Mouse (Mus musculus): Measurements from ENCODE around the gene Nrxn3. TPM values are rescaled to one million over a fixed set of nuclear protein-coding genes. Genes with fewer than 3 reads are reported as not detected.

Nrxn3 gene
- 0.09 TPM in 1 of 2 replicates, not detected in the other for polyA plus RNA-seq (2012; ENCODE audit: insufficient read depth, low replicate concordance)

DNA sequence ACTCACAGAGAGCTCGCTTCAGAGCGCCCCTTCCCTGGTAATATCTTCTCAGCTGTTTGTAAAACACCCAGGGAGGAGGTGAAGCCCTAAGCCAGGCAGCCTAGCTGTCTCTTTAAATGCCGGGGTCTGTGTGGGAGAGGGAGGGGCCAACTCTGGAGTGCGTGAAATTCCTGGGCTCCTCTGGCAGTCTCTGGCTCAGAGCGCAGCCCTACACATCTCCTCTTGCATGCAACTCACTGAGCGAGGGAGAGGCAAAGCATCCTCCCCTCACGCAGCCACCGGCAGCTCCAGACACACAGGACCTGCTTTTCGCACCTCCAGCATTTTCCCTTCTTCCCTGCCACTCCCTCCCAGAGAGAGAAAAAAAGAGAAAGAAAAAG is at the start of gene Nrxn3:
Nrxn3 (plus strand) TSS at position 186 of the 380 bp plus-strand sequence.
- Histone ChIP-seq H3K9me3 (peaks cover 15% of the 10 kb centered on the region), H3K4me1 (no peaks in the 10 kb centered on the region), H3K36me3 (replicated peaks; ENCODE audit: low read length) (no peaks in the 10 kb centered on the region), H3K4me3 (replicated peaks) (peak within 1 kb of the TSS; percentile 30), H3K27me3 (replicated peaks) (no peaks in the 10 kb centered on the region)
- TF ChIP-seq FLI1 (IDR thresholded peaks at IDR 0.05; ENCODE audit: low read length), result no peak
- TF ChIP-seq GATA1 (IDR thresholded peaks at IDR 0.05; ENCODE audit: borderline replicate concordance, low read length), result no peak

DNA sequence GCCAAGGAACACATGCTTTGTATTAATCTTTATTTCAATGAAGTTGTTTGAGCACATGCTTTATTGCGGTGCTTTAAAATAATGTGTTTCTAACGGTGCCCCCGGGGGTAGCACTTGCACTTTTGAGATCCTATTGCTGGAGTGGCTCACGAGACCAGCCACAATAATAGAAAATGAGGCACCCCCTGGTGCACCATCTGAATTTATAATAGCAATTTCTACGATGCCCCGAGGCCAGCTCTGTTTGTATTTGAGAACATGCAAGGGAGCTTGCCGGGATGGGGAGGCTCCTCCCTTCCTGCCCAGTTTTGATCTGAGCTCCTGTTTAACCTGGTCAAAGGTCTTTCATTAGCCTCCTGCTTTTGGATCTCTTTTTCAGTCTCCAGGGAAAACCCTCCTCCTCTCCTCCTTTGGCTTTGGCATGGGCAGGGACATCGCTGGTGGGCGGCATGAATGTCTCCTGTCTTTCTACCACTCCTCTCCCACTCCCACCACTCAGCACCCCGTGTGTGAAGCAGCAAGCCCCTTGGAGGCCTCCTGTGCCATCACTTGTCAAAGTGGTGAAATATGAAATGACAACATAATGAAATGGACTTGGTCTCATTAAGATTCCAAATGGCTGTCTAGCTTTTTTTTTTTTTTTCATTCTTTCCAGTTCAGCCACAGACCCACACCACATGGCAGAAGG is 18.4 kb upstream of the Nrxn3 start:
- Histone ChIP-seq H3K4me3 (replicated peaks) (no peak overlapping the region), H3K4me1 (no peaks in the 10 kb centered on the region), H3K27me3 (replicated peaks) (no peaks in the 10 kb centered on the region), H3K36me3 (replicated peaks; ENCODE audit: low read length) (no peaks in the 10 kb centered on the region), H3K9me3 (no peaks in the 10 kb centered on the region)
- TF ChIP-seq FLI1 (IDR thresholded peaks at IDR 0.05; ENCODE audit: low read length) (no peak), GATA1 (IDR thresholded peaks at IDR 0.05; ENCODE audit: borderline replicate concordance, low read length) (no peak)

DNA sequence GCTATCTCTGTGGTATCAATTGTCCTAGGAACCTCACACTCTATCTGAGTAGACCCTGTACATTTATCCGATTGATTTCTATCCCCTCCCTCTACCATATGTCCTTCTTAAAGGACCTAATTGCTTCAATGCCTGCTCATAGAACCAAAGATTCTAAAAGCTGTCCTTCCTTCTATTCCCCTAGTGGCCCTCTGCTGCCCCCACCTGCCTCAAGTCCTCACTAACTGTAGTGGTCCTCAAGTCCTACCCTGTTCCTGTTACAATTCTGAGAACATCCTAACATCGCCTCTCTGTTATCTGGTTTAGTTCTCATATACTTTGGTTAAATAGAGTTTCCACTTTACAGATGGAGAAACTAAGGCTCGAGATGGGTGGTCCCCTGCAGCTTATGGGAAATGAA is 16.7 kb upstream of the Nrxn3 start:
- Histone ChIP-seq H3K4me1 (no peaks in the 10 kb centered on the region), H3K4me3 (replicated peaks) (no peak overlapping the region), H3K27me3 (replicated peaks) (no peaks in the 10 kb centered on the region), H3K36me3 (replicated peaks; ENCODE audit: low read length) (no peaks in the 10 kb centered on the region), H3K9me3 (no peaks in the 10 kb centered on the region)
- TF ChIP-seq GATA1 (IDR thresholded peaks at IDR 0.05; ENCODE audit: borderline replicate concordance, low read length) (no peak), FLI1 (IDR thresholded peaks at IDR 0.05; ENCODE audit: low read length) (no peak)

DNA sequence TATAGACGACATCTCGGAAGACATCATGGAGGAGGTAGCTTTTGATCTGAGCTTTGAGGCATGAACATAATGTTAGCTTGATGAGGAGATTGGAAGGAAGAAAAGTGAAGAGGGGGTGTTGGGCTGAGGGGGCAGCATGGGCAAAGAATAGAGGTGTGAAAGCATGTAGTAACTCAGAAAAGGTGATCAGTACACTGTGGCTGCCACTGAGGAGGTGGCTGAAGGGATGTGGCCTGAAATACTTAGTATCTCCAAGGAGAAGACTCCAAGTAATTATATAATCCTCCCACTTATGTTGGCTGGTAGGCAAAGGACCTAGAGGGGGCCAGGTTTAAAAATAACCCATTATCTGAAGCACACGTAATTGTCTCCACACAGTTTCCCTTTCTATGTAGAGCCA is 14.9 kb upstream of the Nrxn3 start:
- Histone ChIP-seq H3K4me3 (replicated peaks) (no peak overlapping the region), H3K4me1 (no peaks in the 10 kb centered on the region), H3K36me3 (replicated peaks; ENCODE audit: low read length) (no peaks in the 10 kb centered on the region), H3K27me3 (replicated peaks) (no peaks in the 10 kb centered on the region), H3K9me3 (no peaks in the 10 kb centered on the region)
- TF ChIP-seq GATA1 (IDR thresholded peaks at IDR 0.05; ENCODE audit: borderline replicate concordance, low read length) (no peak), FLI1 (IDR thresholded peaks at IDR 0.05; ENCODE audit: low read length) (no peak)

DNA sequence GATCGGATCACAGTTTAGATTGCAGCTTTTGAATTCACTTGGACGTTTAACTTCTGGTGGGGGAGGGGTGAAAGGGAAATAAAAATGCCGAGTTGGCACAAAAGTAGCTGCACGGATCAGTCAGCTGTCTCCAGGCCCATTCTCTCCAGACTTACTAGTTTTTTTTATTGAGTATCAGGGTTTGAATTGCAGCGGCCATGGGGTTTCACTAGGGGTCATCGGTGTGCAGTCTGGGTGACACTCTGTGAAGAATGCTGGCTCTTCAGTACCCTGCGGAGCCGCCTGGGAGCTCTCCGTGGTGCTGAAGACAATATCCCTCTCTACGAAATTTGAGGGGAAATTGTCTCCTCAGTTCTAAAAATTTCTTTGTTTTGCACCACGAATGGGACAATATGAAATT is 13.5 kb upstream of the Nrxn3 start:
- Histone ChIP-seq H3K36me3 (replicated peaks; ENCODE audit: low read length) (no peaks in the 10 kb centered on the region), H3K4me1 (no peaks in the 10 kb centered on the region), H3K9me3 (no peaks in the 10 kb centered on the region), H3K4me3 (replicated peaks) (no peak overlapping the region), H3K27me3 (replicated peaks) (no peaks in the 10 kb centered on the region)
- TF ChIP-seq GATA1 (IDR thresholded peaks at IDR 0.05; ENCODE audit: borderline replicate concordance, low read length) (no peak), FLI1 (IDR thresholded peaks at IDR 0.05; ENCODE audit: low read length) (no peak)

DNA sequence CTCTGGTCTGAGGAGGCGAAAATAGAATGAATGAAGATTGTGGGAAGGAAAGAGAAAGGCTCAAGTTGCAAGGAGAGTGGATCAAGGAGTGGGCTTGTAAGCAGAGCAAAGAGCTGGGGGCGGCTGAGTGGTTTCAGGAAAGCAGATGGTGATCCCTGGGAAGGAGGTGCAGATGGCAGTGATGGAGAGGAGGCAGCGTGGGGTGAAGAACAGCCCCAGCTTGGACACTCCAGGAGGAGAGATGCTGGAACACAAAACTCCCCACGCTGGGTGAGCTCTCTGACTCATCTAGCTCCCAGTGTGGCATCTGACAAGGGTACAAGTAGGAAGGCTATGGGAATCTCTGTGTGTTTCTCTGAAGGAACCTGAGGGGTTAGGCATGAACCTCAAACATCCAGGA is 9.2 kb upstream of the Nrxn3 start:
- Histone ChIP-seq H3K27me3 (replicated peaks) (no peaks in the 10 kb centered on the region), H3K36me3 (replicated peaks; ENCODE audit: low read length) (no peaks in the 10 kb centered on the region), H3K4me3 (replicated peaks) (no peak overlapping the region), H3K9me3 (no peaks in the 10 kb centered on the region), H3K4me1 (no peaks in the 10 kb centered on the region)
- TF ChIP-seq FLI1 (IDR thresholded peaks at IDR 0.05; ENCODE audit: low read length) (no peak), GATA1 (IDR thresholded peaks at IDR 0.05; ENCODE audit: borderline replicate concordance, low read length) (no peak)

DNA sequence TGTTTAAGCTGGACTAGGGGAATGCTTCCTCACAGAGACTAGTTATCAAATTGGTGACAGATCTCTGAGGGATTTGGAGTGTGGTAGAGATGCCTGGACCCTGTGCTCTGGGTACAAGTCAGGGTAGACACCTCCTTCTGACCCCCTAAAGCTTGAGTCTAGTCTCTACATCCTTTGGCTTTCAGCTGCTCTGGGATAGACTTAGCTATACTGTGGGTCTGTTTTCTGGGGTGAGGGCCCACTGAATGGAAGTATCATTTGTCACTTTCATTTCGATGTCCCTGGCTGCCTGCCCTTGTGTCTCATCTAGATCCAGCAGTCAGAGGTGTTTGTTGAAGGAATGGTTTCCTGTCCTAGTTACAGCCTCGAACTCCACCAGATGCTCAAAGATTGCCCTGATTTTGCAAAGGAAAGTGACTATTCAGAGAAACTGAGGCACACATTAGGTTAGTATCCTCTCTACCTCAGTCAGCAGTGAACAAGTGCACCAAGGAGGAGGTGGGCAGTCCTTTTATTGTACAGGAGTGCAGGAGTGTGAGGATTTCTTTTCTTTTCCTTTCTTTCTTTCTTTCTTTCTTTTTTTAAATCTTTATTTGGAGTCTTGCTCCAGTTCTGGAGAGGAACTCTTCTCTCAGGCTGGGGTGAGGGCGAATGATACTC is 515 bp upstream of the Nrxn3 start:
- TF ChIP-seq GATA1 (IDR thresholded peaks at IDR 0.05; ENCODE audit: borderline replicate concordance, low read length) (no peak), FLI1 (IDR thresholded peaks at IDR 0.05; ENCODE audit: low read length) (no peak)
- Histone ChIP-seq H3K9me3 (peaks cover 11% of the 10 kb centered on the region; the same call in 1 of the 2 replicates), H3K4me1 (no peaks in the 10 kb centered on the region), H3K4me3 (replicated peaks) (no peak overlapping the region), H3K36me3 (replicated peaks; ENCODE audit: low read length) (no peaks in the 10 kb centered on the region), H3K27me3 (replicated peaks) (no peaks in the 10 kb centered on the region)

DNA sequence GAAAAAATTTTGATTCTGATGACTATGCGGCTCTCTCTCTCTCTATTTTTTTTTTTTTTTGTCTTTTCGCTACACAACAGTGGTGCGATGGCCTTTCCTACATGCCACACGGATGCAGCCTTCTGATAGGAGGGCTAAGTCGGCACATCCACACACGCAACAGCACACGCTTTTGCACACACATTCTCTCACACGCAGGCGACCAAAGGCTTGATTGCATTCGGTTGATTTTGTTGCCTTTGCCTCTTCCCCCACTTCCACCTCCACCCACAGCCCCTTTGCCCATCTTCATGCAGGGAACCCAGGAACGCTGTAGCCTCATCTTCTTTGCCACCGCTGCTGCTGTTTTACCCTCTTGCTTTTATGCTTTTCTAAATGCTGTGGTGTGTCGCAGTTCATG is 3.6 kb downstream of the Nrxn3 start:
- Histone ChIP-seq H3K36me3 (replicated peaks; ENCODE audit: low read length) (no peaks in the 10 kb centered on the region), H3K4me3 (replicated peaks) (peak overlapping the region; percentile 36), H3K27me3 (replicated peaks) (no peaks in the 10 kb centered on the region), H3K9me3 (peaks cover 22% of the 10 kb centered on the region), H3K4me1 (no peaks in the 10 kb centered on the region)
- no peak for TF ChIP-seq FLI1 (IDR thresholded peaks at IDR 0.05; ENCODE audit: low read length)
- no peak for TF ChIP-seq GATA1 (IDR thresholded peaks at IDR 0.05; ENCODE audit: borderline replicate concordance, low read length)

DNA sequence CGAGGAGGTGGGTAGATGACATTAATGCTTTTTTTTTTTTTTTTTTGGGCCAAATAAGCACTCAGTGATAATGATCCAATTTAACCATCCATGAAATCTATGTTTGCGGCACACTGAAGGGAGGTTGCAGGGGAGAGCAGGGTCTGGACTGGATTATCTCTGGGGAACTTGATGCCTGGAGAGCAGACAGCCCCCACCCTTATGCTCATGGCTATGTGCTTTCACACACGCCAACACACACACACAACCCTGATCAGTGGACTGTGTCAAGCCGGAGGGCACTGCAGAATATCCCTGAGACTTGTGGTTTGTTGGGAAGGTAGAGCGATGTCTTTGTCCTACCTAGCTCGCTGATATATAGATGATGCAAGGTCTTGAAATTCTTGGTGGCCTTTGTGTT is 4.1 kb downstream of the Nrxn3 start:
- Histone ChIP-seq H3K36me3 (replicated peaks; ENCODE audit: low read length) (no peaks in the 10 kb centered on the region), H3K27me3 (replicated peaks) (no peaks in the 10 kb centered on the region), H3K4me1 (no peaks in the 10 kb centered on the region), H3K9me3 (peaks cover 25% of the 10 kb centered on the region), H3K4me3 (replicated peaks) (no peak overlapping the region)
- TF ChIP-seq FLI1 (IDR thresholded peaks at IDR 0.05; ENCODE audit: low read length) (no peak), GATA1 (IDR thresholded peaks at IDR 0.05; ENCODE audit: borderline replicate concordance, low read length) (no peak)

DNA sequence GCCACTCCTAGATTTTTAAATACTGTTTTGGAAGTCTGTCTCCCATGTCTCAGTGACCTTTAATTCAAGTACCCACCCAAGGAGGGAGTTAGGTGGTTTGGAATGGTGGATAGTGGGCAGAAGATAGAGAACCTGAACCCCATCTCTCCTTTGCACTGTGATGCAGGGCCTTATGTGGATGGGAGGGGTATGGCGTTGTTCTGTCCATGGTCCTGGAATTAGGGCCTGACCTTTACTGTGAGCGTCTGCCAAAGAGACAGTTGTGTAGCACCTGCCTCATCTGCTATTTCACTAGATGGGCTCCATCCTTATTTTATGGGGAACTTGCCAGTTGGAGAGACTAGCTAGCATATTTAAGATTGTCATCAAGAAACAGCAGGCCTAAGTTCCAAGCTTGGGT is 8.0 kb downstream of the Nrxn3 start:
- H3K27me3 ChIP-seq (replicated peaks), result no peaks in the 10 kb centered on the region

More for the DNA sequence above, 8.0 kb downstream of the Nrxn3 start:
- Histone ChIP-seq H3K4me1 (no peaks in the 10 kb centered on the region), H3K36me3 (replicated peaks; ENCODE audit: low read length) (no peaks in the 10 kb centered on the region), H3K9me3 (peaks cover 24% of the 10 kb centered on the region), H3K4me3 (replicated peaks) (no peak overlapping the region)
- TF ChIP-seq FLI1 (IDR thresholded peaks at IDR 0.05; ENCODE audit: low read length), result no peak
- no peak for TF ChIP-seq GATA1 (IDR thresholded peaks at IDR 0.05; ENCODE audit: borderline replicate concordance, low read length)
